Mouse (Mus musculus): ENCODE results near the gene Gm1673. TPM values are rescaled to one million over a fixed set of nuclear protein-coding genes. Genes with fewer than 3 reads are reported as not detected.
A peak's percentile ranks its signal among the peaks of the same experiment; 100 is the strongest.

Gm1673 gene
- polyA plus RNA-seq (2012; fragmentation: generic; extraction: Trizol): 5.3 TPM
- long read RNA-seq, experiment 1, transcript Gm1673-201 (4 exons, 477 nt): minor isoform, 5 of 13 reads
- long read RNA-seq, experiment 1, transcript Gm1673-203 (4 exons, 511 nt): major isoform, 7 of 13 reads
- long read RNA-seq, experiment 1, partial matches to known transcripts: 0 of 13 reads
- long read RNA-seq, experiment 1, other reads (novel, unspliced or antisense): 0 of 13 reads
- long read RNA-seq, experiment 2, partial matches to known transcripts: 0 of 2 reads
- long read RNA-seq, experiment 2, other reads (novel, unspliced or antisense): 1 of 2 reads

DNA sequence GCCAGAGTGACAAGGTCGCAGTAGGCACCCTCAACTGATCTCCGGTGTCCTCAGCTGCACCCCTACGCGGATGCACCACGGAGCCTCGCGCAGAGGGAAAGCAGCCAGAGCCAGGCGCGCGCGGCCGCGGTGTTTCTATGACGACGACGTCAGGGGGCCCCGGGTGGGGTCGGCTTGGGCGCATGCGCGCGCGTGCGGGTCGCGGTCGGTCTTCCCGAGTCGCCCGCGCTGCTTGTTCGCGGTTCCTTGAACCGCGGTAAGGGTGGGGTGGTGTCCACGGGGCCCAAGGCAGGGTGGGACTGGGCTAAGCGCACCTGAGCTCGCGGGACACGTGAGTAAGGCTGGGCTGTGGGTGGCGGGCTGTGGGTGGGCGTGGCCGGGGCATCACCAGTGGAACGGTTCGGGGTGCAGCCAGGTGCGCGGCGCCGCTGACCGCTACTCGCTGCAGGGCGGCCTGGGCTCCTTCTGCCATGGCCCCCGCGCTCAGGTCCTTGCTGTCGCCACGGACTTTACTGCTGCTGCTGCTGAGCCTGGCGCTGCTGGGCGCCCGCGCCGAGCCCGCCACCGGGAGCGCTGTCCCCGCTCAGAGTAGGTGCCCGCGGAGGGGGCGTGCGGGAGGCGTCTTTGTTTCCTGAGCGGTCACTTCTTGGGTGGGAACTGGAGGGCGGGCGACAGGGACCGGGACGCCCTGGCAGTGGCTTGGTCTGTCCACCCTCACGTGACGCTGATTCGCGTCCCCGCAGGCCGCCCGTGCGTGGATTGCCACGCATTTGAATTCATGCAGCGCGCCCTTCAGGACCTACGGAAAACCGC is at the start of gene Gm1673:
TSS of gene Gm1673 (plus strand) at position 125 of the 813 bp plus-strand sequence.
- no peak within 1 kb of the TSS for H3K4me3 ChIP-seq (ENCODE audit: insufficient read depth, poor library complexity, severe bottlenecking)
- H3K79me3 ChIP-seq (ENCODE audit: low read depth): no peaks in the 10 kb centered on the region
- H3ac ChIP-seq (ENCODE audit: control insufficient read depth, insufficient read length, low read depth): no peak within 1 kb of the TSS
- H3K36me3 ChIP-seq (ENCODE audit: control insufficient read depth, insufficient read depth): no peaks in the 10 kb centered on the region
- H3K79me2 ChIP-seq (ENCODE audit: control insufficient read depth, insufficient read depth): no peaks in the 10 kb centered on the region
- TF ChIP-seq FOSL1 (IDR thresholded peaks at IDR 0.05; ENCODE audit: insufficient read depth, low read length, poor library complexity, severe bottlenecking) (no peak), MYOG (IDR thresholded peaks at IDR 0.05; ENCODE audit: control insufficient read depth, extremely low read depth, insufficient read length) (no peak), CEBPB (IDR thresholded peaks at IDR 0.05; ENCODE audit: low read depth) (no peak), MAX (IDR thresholded peaks at IDR 0.05) (no peak), MYOD1 (IDR thresholded peaks at IDR 0.05; ENCODE audit: control insufficient read depth, insufficient read length, low read depth) (no peak), CTCF (IDR thresholded peaks at IDR 0.05; ENCODE audit: control insufficient read depth, insufficient read depth, insufficient read length) (no peak), USF1 (IDR thresholded peaks at IDR 0.05; ENCODE audit: low read depth) (no peak)
- H3K27me3 ChIP-seq (ENCODE audit: control insufficient read depth, insufficient read depth, insufficient read length): peaks cover 56% of the 10 kb centered on the region

DNA sequence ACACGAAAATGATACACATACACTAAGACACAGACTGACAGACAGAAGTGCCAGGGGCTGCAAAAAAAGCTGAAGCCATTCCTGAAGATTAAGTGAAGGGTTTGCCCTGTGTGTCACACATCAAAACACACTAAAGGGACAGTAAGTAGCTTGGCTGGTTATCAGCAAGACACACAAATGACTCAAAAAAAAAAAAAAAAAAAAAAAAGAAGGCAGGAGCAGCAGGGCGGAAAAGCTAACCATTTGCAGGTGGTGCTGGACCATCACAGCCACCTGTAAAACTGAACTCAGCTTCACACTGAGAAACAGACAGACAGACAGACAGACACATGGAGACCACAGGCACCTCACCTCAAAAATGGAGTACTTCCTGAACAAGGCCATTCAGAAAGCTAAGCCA is 49.2 kb upstream of the Gm1673 start:
- Histone ChIP-seq H3K79me2 (ENCODE audit: control insufficient read depth, insufficient read depth) (peaks cover 75% of the 10 kb centered on the region), H3K79me3 (ENCODE audit: low read depth) (peaks cover 65% of the 10 kb centered on the region), H3K36me3 (ENCODE audit: control insufficient read depth, insufficient read depth) (peaks cover 23% of the 10 kb centered on the region), H3K4me3 (ENCODE audit: insufficient read depth, poor library complexity, severe bottlenecking) (no peak overlapping the region), H3K27me3 (ENCODE audit: control insufficient read depth, insufficient read depth, insufficient read length) (no peaks in the 10 kb centered on the region), H3ac (ENCODE audit: control insufficient read depth, insufficient read length, low read depth) (no peak overlapping the region)
- no peak for TF ChIP-seq MAX (IDR thresholded peaks at IDR 0.05)
- no peak for TF ChIP-seq CTCF (IDR thresholded peaks at IDR 0.05; ENCODE audit: control insufficient read depth, insufficient read depth, insufficient read length)

DNA sequence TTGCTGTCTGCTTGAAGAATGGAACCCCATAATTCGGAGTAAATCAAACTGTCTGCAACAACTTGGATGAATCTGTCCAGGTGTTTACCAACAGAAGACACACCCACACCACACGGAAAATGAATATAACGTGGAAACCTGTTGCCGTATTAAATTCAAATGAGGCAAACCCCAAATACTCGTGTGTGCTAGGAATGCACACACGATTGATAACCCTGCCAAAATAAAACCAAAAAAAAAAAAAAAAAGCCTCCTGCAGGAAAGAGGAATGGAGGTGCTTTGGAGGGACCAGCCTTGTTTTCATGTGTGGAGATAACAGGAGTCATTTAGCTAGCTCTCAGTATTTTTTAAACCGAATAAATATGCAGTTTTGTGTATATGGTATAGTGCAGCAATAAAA is 48.4 kb upstream of the Gm1673 start:
- no peaks in the 10 kb centered on the region for H3K27me3 ChIP-seq (ENCODE audit: control insufficient read depth, insufficient read depth, insufficient read length)
- peaks cover 57% of the 10 kb centered on the region for H3K79me3 ChIP-seq (ENCODE audit: low read depth)
- H3K36me3 ChIP-seq (ENCODE audit: control insufficient read depth, insufficient read depth): peaks cover 15% of the 10 kb centered on the region
- peak overlapping the region; percentile 68 for H3K4me3 ChIP-seq (ENCODE audit: insufficient read depth, poor library complexity, severe bottlenecking)
- TF ChIP-seq MAX (IDR thresholded peaks at IDR 0.05) (no peak), CTCF (IDR thresholded peaks at IDR 0.05; ENCODE audit: control insufficient read depth, insufficient read depth, insufficient read length) (no peak), MYOG (IDR thresholded peaks at IDR 0.05; ENCODE audit: control insufficient read depth, extremely low read depth, insufficient read length) (no peak), CEBPB (IDR thresholded peaks at IDR 0.05; ENCODE audit: low read depth) (no peak), MYOD1 (IDR thresholded peaks at IDR 0.05; ENCODE audit: control insufficient read depth, insufficient read length, low read depth) (no peak), USF1 (IDR thresholded peaks at IDR 0.05; ENCODE audit: low read depth) (no peak), FOSL1 (IDR thresholded peaks at IDR 0.05; ENCODE audit: insufficient read depth, low read length, poor library complexity, severe bottlenecking) (no peak)
- H3ac ChIP-seq (ENCODE audit: control insufficient read depth, insufficient read length, low read depth): no peak overlapping the region
- H3K79me2 ChIP-seq (ENCODE audit: control insufficient read depth, insufficient read depth): peaks cover 67% of the 10 kb centered on the region

DNA sequence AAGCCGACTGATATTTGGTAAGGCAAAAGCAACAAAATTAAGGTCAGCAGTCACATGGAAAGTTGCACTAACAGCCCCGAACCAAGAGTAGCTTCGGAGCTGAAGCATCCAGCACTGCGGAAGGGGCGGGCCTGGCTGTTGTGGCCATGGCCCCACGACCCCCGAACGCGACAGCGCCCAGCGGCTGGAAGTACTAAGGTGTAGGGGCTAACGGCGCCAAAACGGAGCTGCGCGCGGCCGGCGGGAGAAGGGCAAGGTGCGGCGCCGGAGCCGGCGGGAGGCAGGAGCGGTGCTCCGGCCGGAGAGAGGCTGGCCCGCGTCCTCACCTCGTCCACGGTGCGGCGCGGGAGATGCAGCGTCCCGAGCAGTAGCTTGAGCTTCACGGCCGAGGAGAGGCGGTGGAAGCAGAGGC is 47.5 kb upstream of the Gm1673 start:
- H3K4me3 ChIP-seq (ENCODE audit: insufficient read depth, poor library complexity, severe bottlenecking): peak overlapping the region; percentile 68
- no peak for TF ChIP-seq FOSL1 (IDR thresholded peaks at IDR 0.05; ENCODE audit: insufficient read depth, low read length, poor library complexity, severe bottlenecking)
- no peak for TF ChIP-seq MAX (IDR thresholded peaks at IDR 0.05)
- no peak for TF ChIP-seq CTCF (IDR thresholded peaks at IDR 0.05; ENCODE audit: control insufficient read depth, insufficient read depth, insufficient read length)
- peaks cover 60% of the 10 kb centered on the region for H3K79me2 ChIP-seq (ENCODE audit: control insufficient read depth, insufficient read depth)
- no peaks in the 10 kb centered on the region for H3K27me3 ChIP-seq (ENCODE audit: control insufficient read depth, insufficient read depth, insufficient read length)
- H3K79me3 ChIP-seq (ENCODE audit: low read depth): peaks cover 52% of the 10 kb centered on the region
- peaks cover 14% of the 10 kb centered on the region for H3K36me3 ChIP-seq (ENCODE audit: control insufficient read depth, insufficient read depth)
- peak overlapping the region; percentile 80 for H3ac ChIP-seq (ENCODE audit: control insufficient read depth, insufficient read length, low read depth)

DNA sequence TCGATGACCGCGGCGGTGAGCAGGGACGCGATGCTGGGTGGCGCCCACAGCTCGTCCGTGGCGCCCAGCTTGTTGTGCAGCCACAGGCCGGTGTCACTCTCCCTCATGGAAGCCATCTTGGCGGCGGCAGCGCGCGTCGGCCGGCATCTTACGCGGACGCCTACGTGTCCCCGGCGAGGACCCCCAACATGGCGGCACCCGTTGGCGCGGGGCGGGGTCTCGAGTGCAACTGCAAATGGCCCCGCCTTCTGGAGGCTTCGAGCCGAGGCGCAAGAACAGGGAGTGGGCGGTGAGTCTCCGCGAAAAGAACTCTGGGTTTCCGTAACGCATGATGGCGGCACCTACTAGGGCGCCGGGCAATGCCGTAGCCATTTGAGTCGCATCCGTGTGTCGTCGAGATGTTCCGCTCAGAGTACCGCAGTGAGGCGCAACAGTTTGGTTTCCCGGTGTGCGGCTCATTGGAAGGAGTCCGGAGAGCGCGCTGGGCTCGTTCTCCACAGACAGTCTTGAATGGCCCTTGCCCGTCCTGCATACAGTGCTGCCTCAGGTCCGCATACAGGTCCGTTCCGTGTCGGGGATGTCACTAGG is 47.0 kb upstream of the Gm1673 start, which contains the start of gene Nelfa:
TSS of gene Nelfa (minus strand) at position 294 of the 588 bp plus-strand sequence.
- TF ChIP-seq CEBPB (IDR thresholded peaks at IDR 0.05; ENCODE audit: low read depth) (no peak), FOSL1 (IDR thresholded peaks at IDR 0.05; ENCODE audit: insufficient read depth, low read length, poor library complexity, severe bottlenecking) (no peak), USF1 (IDR thresholded peaks at IDR 0.05; ENCODE audit: low read depth) (no peak), MYOD1 (IDR thresholded peaks at IDR 0.05; ENCODE audit: control insufficient read depth, insufficient read length, low read depth) (no peak), MAX (IDR thresholded peaks at IDR 0.05) (no peak), CTCF (IDR thresholded peaks at IDR 0.05; ENCODE audit: control insufficient read depth, insufficient read depth, insufficient read length) (no peak), MYOG (IDR thresholded peaks at IDR 0.05; ENCODE audit: control insufficient read depth, extremely low read depth, insufficient read length) (no peak)
- Histone ChIP-seq H3ac (ENCODE audit: control insufficient read depth, insufficient read length, low read depth) (peak within 1 kb of the TSS; percentile 83), H3K27me3 (ENCODE audit: control insufficient read depth, insufficient read depth, insufficient read length) (no peaks in the 10 kb centered on the region), H3K79me2 (ENCODE audit: control insufficient read depth, insufficient read depth) (peaks cover 56% of the 10 kb centered on the region), H3K4me3 (ENCODE audit: insufficient read depth, poor library complexity, severe bottlenecking) (peak within 1 kb of the TSS; percentile 68), H3K36me3 (ENCODE audit: control insufficient read depth, insufficient read depth) (peaks cover 13% of the 10 kb centered on the region), H3K79me3 (ENCODE audit: low read depth) (peaks cover 48% of the 10 kb centered on the region)

Data from C2C12 (cell line).